Mouse (Mus musculus) liver, postnatal 0 days (tissue): ENCODE results near the gene Dscaml1.

ENCODE experiments used
- CTCF ChIP-seq: sonication (generic); IDR thresholded peaks from 2 replicates; pipeline ENCODE4 v1.5.1; 2016; ENCODE audit warnings: antibody characterized with exemption, low read depth
- EP300 ChIP-seq: IDR thresholded peaks from 2 replicates; pipeline ENCODE4 v1.6.1; 2016; ENCODE audit warnings: antibody characterized with exemption, low read depth, mild to moderate bottlenecking

DNA sequence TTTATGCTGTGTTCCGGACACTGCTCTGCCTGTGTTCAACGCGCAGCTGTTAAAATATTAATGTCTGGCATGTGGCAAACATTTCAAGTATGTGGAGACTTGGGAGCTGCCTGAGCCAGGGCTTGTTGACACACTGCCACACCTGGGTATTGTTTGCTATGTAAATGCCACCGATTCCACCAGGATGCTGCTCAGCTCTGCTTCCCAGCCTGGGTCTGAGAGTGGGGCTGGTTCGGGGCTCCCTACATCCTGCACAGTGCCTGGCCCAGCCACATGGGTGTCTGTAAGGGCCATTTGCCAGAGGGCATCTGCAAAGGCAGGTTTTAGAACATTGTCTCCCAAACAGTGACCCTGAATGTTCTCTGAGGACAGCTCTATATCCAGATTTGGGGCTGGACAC is 78.5 kb downstream of the Dscaml1 start:
- no peak for TF ChIP-seq EP300
- no peak for TF ChIP-seq CTCF
